Mouse (Mus musculus) limb, embryonic 14.5 days (tissue): ENCODE results near the gene Rai14. TPM values are rescaled to one million over a fixed set of nuclear protein-coding genes. Genes with fewer than 3 reads are reported as not detected.
A peak's percentile ranks its signal among the peaks of the same experiment; 100 is the strongest.

Experiments used
- ATAC-seq: fragments of 200-750 bp; cut with Nextera tagmentation; 2 replicates; pipeline ENCODE4 v1.8.0; 2017; ENCODE audit warnings: low read depth, moderate number of reproducible peaks, moderate TSS enrichment; ENCODE audit not compliant: low FRiP score
- DNase-seq: peaks from one replicate; pipeline ENCODE4 v3.0.0-alpha.2; 2015; ENCODE audit warnings: low spot score
- H3K27ac ChIP-seq: fragments of 300-500 bp; sonication (generic); replicated peaks from 2 replicates; pipeline ENCODE4 v1.5.1; 2014; ENCODE audit warnings: low read depth, mild to moderate bottlenecking, low read length, moderate library complexity, mixed read lengths
- H3K27me3 ChIP-seq: fragments of 300-500 bp; sonication (generic); 2 replicates; pipeline ENCODE4 v1.6.1; 2014; ENCODE audit warnings: low read length, mixed read lengths; ENCODE audit not compliant: control insufficient read depth, insufficient read depth
- H3K36me3 ChIP-seq: fragments of 300-500 bp; sonication (generic); 2 replicates; pipeline ENCODE4 v1.6.1; 2014; ENCODE audit warnings: mild to moderate bottlenecking, low read length, moderate library complexity, mixed read lengths; ENCODE audit not compliant: control insufficient read depth, insufficient read depth
- H3K4me1 ChIP-seq: fragments of 300-500 bp; sonication (generic); 2 replicates; pipeline ENCODE4 v1.6.1; 2014; ENCODE audit warnings: antibody characterized with exemption, low read length, mixed read lengths; ENCODE audit not compliant: control insufficient read depth, insufficient read depth
- H3K4me2 ChIP-seq: fragments of 300-500 bp; sonication (generic); replicated peaks from 2 replicates; pipeline ENCODE4 v1.6.1; 2014; ENCODE audit warnings: low read depth, mild to moderate bottlenecking, low read length, moderate library complexity; ENCODE audit not compliant: severe bottlenecking
- H3K4me3 ChIP-seq: fragments of 300-500 bp; sonication (generic); replicated peaks from 2 replicates; pipeline ENCODE4 v1.5.1; 2014; ENCODE audit warnings: low read length
- H3K9ac ChIP-seq: fragments of 300-500 bp; sonication (generic); 2 replicates; pipeline ENCODE4 v1.6.1; 2014; ENCODE audit warnings: mild to moderate bottlenecking, low read depth, low read length, moderate library complexity; ENCODE audit not compliant: severe bottlenecking
- H3K9me3 ChIP-seq: fragments of 300-500 bp; sonication (generic); 2 replicates; pipeline ENCODE4 v1.6.1; 2016; ENCODE audit warnings: low read length; ENCODE audit not compliant: control insufficient read depth
- POLR2A ChIP-seq: fragments of 200-500 bp; IDR thresholded peaks from 2 replicates; pipeline ENCODE4 v1.8.0; 2012; ENCODE audit warnings: inconsistent platforms, mild to moderate bottlenecking, moderate library complexity, borderline replicate concordance; ENCODE audit not compliant: insufficient read depth, insufficient read length; ENCODE audit errors: extremely low read depth
- WGBS: fragments of 180-500 bp; shearing (Covaris S2); extraction: QIAGEN DNeasy Blood & Tissue Kit; methylation state at CpG from one replicate; pipeline ENCODE4 v1.1.7; 2014; 5-methylcytosine and 5-hydroxymethylcytosine counted together
- polyA plus RNA-seq, 2 experiments: library from polyadenylated mRNA; depleted of rRNA in 1 of 2; stranded (reverse) in 1 of 2; unstranded in 1 of 2; fragments of >200 nt; fragmentation: Nextera tagmentation in 1 of 2; extraction: Ambion mirVana in 1 of 2; gene quantifications; 2 replicates each; pipeline versions ENCODE4 v1.2.1 to v1.2.3; 2012 to 2014

Rai14 gene
- polyA plus RNA-seq, 2 experiments, result 44.6 to 57.2 TPM

DNA sequence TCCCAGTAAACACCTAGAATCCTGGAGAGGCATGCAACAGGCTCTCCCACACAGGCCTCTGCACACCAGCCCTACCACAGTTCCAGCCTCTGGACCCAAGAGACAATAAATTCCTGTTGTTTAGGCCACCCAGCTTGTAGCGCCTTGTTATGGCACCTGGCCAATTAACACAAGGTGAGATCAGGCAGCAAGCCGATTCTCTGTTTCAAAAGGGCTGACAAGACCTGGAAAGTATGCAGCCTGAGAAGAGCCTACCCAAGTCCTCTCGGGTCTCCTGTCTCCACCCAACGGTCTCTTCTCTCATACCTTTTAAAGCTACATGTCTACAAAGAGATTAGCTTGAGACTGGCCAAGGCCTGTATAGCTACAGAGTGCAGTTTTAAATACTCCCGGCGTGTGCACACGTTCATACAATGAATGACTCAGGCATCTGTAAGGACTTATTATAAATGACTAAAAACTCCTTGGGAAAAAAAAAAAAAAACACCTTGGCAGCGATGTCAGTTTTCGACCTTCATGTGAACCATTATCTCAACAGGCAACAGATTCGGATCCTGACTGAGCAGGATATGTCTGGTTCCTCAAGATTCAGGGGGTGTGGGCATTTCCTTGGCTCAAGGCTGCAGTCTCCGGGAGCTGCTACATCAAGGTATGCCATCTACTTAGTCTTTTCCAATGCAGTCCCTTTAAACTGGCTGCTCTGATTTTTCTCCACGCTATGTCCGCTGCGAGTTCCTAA is 28.6 kb downstream of the Rai14 start:
- peaks cover 56% of the 10 kb centered on the region for H3K4me1 ChIP-seq
- no peak for TF ChIP-seq POLR2A
- DNase-seq (peak; percentile 64), ATAC-seq (peak; percentile 84)
- peaks cover 26% of the 10 kb centered on the region for H3K36me3 ChIP-seq
- H3K4me2 ChIP-seq, result no peak overlapping the region
- no peaks in the 10 kb centered on the region for H3K27me3 ChIP-seq
- peak overlapping the region; percentile 69 for H3K27ac ChIP-seq
- no peak overlapping the region for H3K9ac ChIP-seq
- no peaks in the 10 kb centered on the region for H3K9me3 ChIP-seq
- no peak overlapping the region for H3K4me3 ChIP-seq
- 47% methylated on average over 14 of the region's 14 CpGs for WGBS

DNA sequence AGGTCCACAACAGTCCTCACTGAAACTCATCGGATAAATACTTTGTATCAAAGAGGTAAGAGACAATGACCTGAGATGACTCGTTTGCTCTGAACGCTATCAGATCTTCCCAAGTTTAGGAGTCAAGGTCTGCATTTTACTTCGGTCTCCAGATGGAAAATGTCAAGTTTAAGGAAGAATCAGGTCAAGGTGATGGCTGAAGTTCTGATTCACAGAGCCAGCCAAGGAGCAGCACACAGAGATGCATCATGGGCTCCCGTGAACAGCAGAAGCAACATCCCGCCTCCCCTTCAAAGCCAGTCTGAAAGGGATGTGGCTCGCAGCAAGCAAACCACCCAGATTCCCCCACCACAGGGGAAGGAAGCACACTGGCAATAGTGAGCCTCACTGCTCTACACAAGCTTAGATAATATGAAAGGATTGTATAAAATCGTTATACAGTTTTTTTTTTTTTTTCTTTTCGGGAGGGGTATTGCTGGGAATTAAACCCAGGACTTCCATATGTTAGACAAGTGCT is 30.7 kb downstream of the Rai14 start:
- H3K9me3 ChIP-seq, result no peaks in the 10 kb centered on the region
- peaks cover 12% of the 10 kb centered on the region for H3K36me3 ChIP-seq
- no peak overlapping the region for H3K4me2 ChIP-seq
- no peak overlapping the region for H3K4me3 ChIP-seq
- no peaks in the 10 kb centered on the region for H3K27me3 ChIP-seq
- WGBS, result 92% methylated on average over 9 of the region's 9 CpGs
- peaks cover 51% of the 10 kb centered on the region for H3K4me1 ChIP-seq
- no peak overlapping the region for H3K27ac ChIP-seq
- H3K9ac ChIP-seq, result no peak overlapping the region
- no peak for DNase-seq
- no peak for TF ChIP-seq POLR2A
- no peak for ATAC-seq

DNA sequence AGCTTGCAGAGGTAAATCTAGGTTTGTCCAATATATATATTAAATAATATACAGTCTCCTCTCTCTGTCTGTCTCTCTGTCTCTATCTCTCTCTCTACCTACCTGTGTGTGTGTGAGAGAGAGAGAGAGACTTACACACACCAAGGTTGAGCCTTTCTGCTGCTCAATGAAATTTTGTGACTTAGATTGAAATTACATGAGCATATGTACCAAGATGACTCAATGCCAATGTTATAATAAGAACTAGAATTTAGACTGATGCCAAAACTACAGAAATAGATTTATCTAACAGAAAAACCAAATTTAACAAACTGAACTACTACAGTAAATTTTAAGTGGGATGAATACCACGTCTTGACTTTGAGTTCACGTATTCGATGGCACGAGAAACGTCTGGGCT is 33.9 kb downstream of the Rai14 start:
- Histone ChIP-seq H3K27ac (no peak overlapping the region), H3K27me3 (no peaks in the 10 kb centered on the region), H3K4me3 (no peak overlapping the region), H3K4me1 (peaks cover 33% of the 10 kb centered on the region), H3K36me3 (no peaks in the 10 kb centered on the region), H3K9me3 (no peaks in the 10 kb centered on the region), H3K9ac (no peak overlapping the region), H3K4me2 (no peak overlapping the region)
- TF ChIP-seq POLR2A, result no peak
- ATAC-seq (no peak), DNase-seq (no peak)
- WGBS, result 78% methylated on average over 5 of the region's 5 CpGs

DNA sequence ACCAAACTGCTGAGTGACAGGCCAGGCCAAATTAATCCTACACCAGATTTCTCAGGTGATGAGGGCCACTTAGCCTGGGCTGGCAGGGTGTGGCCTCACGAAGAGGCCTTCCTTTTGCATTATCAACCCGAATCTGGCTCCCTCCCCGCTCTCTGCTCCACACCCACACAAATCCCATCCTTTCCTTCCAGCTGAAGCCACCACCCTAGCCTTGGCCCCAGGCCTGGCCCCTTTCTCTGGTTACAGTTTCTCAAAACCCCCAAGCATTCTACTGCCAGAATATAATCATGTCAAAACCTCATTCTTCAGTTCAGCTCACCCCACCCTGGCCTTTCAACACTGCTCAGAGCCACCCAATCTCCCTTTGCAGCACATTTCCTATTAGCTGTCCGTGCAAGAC is 34.9 kb downstream of the Rai14 start:
- Histone ChIP-seq H3K27ac (no peak overlapping the region), H3K9ac (no peak overlapping the region), H3K4me3 (no peak overlapping the region), H3K4me1 (peaks cover 30% of the 10 kb centered on the region), H3K27me3 (no peaks in the 10 kb centered on the region), H3K4me2 (no peak overlapping the region), H3K36me3 (no peaks in the 10 kb centered on the region), H3K9me3 (no peaks in the 10 kb centered on the region)
- TF ChIP-seq POLR2A, result no peak
- WGBS, result 61% methylated on average over 4 of the region's 4 CpGs
- DNase-seq, result peak; percentile 56
- no peak for ATAC-seq

DNA sequence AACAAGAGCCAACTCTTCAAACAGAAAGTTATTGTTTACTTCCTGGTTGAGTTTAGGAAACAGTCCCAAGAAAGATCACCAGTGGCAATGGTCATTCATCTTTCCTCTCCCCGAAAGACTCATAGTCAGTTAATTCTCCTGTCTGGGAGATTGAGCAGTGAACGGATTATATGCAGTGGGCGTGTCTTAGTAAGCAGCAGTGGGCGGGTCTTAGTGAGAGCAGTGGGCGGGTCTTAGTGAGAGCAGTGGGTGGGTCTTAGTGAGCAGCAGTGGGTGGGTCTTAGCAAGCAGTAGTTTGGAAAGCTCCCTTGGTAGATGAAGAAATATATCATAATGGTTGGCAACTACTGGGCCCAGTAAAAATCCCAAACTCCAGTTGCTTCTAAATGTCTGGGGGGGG is 38.6 kb downstream of the Rai14 start:
- Histone ChIP-seq H3K36me3 (0 out of 2 replicates have a peak, but pooled peaks cover 3% of the 10 kb centered on the region), H3K4me1 (peaks cover 54% of the 10 kb centered on the region), H3K9ac (no peak overlapping the region), H3K9me3 (no peaks in the 10 kb centered on the region), H3K4me3 (no peak overlapping the region), H3K4me2 (no peak overlapping the region), H3K27ac (no peak overlapping the region), H3K27me3 (no peaks in the 10 kb centered on the region)
- DNase-seq (peak; percentile 55), ATAC-seq (no peak)
- TF ChIP-seq POLR2A, result no peak
- WGBS, result 85% methylated on average over 5 of the region's 5 CpGs

DNA sequence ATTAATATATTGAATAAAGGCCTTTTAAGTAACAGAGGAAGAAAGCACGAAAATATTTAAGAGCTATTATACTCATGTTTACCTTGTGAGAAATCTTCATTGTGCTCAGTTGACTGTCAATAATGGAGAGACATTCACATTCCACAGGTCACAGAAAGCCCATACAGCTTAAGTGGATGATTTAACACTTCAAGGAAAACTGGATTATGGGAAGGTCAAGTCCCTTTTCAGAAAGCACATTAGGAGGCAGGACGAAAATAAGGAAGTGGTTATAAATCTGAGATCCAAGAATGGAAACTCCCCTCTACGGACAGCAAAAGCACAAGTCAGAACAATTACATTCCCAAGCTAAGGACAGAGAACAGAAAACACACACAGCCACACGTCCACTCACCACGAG is 41.5 kb downstream of the Rai14 start:
- TF ChIP-seq POLR2A, result no peak
- DNase-seq (no peak), ATAC-seq (no peak)
- Histone ChIP-seq H3K36me3 (0 out of 2 replicates have a peak, but pooled peaks cover 3% of the 10 kb centered on the region), H3K27me3 (no peaks in the 10 kb centered on the region), H3K27ac (no peak overlapping the region; the same call in 1 of the 2 replicates), H3K4me2 (no peak overlapping the region), H3K4me3 (no peak overlapping the region), H3K4me1 (peaks cover 35% of the 10 kb centered on the region), H3K9me3 (no peaks in the 10 kb centered on the region), H3K9ac (no peak overlapping the region)
- WGBS, result 60% methylated on average over 5 of the region's 5 CpGs
